Mouse (Mus musculus): Measurements from ENCODE around the gene Hadh. TPM values are rescaled to one million over a fixed set of nuclear protein-coding genes. Genes with fewer than 3 reads are reported as not detected.
A peak's percentile ranks its signal among the peaks of the same experiment; 100 is the strongest.

Gene Hadh
- total RNA-seq (2021): 100 to 1,000 TPM; 762 to 848 TPM
- long read RNA-seq, experiment 1, transcript Hadh-201 (8 exons, 1,789 nt): major isoform, 876 of 968 reads
- long read RNA-seq, experiment 1, partial matches to known transcripts: 29 of 968 reads
- long read RNA-seq, experiment 1, other reads (novel, unspliced or antisense): 63 of 968 reads
- long read RNA-seq, experiment 2, transcript Hadh-201 (8 exons, 1,789 nt): major isoform, 394 of 458 reads
- long read RNA-seq, experiment 2, partial matches to known transcripts: 16 of 458 reads
- long read RNA-seq, experiment 2, other reads (novel, unspliced or antisense): 48 of 458 reads

DNA sequence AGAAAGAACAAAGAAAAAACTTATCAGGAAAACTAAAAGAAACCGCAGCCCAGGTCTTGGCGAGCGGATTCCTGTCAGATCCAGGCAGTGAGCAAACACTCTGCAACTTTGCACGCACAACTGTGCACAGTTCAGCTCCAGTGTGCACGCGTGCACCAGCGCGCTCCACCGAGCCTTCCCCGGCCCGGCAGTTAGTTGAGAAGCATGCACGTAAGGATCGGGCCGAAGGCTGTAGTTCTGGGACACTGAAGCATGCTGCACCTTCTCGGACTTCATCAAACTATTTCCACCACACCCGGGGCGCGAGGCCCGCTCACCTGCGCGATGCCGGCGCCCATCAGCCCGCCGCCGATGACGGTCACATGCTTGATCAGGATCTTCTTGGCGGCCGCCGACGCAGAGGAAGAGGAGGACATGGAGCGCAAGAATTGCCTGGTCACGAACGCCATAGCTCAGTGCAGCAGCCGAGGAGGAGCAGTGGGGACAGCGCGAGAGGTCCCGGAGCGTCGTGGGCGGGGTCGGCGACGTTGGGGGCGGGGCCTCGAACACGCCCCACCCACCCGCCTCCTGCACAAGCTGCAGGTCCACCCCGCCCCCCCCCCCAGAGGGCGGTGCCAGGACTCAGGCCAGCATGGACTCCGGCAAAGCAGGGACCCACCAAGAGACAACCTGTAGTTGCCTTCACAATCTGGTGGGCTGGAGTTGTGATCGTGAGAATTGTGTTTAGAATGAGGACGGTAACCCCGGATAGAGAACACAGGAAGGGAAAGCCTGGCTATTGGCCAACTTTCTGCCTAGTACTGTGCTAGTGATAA, at the start of gene Hadh:
Gene Hadh, minus strand, starts transcription at position 543 of the 815 bp plus-strand sequence.
- DNase-seq: peak; percentile 88 to 89

- peak; percentile 80 to 92 for DNase-seq
These were observed 48.3 kb upstream of the Hadh start for GRCm38 (mm10) chr3:131320184-131320583.

- no peak for DNase-seq
These were observed 46.3 kb upstream of the Hadh start for GRCm38 (mm10) chr3:131318211-131318610.

DNA sequence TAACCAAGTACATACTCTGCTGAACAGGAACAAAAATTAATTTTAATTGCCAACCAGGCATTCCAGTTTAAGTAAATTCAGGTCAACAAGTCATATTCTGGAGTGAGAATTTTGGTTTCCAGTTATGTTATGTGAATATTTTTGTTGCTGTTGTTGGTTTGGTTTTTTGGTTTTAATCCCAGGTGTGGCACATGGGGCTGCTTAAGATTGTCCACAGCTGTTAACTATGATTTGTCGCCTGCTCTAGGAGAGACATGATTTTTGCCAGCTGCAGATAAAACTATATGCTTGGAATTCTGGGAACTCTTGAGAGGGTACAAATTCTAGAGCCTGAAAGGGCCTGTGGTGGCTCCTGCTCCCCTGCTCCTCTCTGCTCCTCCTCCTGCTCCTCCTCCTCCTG, 45.2 kb upstream of the Hadh start:
- no peak for DNase-seq

- no peak for DNase-seq
These were observed 44.1 kb upstream of the Hadh start for GRCm38 (mm10) chr3:131315957-131316510.

DNA sequence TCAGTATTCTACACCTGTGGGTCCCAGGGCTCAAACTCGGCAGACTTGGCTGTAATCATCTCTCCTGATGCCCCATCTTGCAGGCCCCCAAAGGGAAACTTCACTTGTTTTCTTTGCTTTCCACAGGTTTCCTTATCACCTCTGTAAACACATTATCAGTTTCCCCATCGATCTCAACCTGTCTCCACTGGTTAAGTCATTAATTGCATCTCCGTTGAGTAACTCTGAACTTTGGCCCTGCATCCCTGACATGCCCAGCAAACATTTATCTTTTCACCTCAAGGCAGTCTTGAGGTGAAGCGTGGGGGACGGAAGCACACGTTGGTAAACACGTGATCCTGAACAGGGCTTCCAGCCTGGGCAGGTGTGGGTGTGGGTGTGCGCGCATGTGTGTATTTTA, 40.4 kb upstream of the Hadh start:
- no peak for DNase-seq

DNA sequence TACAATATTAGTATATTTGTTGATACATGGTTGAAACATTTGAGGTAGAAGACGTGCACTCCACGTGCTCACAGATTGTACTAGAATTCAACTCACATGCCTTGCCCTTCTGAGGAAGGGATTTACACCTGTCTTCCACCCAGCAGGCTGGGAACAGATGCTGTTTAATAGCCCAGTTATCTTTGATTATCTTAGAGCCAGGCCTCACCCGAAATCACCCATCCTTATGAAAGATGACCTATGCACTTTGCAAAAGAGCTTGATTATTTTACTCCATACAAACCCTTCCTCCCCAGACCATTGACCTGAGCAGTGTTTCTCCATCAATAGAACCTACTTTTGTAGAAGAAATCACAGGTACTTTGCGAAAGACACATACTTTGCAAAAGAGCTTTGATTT, 38.7 kb upstream of the Hadh start:
- DNase-seq: no peak

GRCm38 (mm10) chr3:131307811-131308210, 35.9 kb upstream of the Hadh start:
- DNase-seq: no peak

DNA sequence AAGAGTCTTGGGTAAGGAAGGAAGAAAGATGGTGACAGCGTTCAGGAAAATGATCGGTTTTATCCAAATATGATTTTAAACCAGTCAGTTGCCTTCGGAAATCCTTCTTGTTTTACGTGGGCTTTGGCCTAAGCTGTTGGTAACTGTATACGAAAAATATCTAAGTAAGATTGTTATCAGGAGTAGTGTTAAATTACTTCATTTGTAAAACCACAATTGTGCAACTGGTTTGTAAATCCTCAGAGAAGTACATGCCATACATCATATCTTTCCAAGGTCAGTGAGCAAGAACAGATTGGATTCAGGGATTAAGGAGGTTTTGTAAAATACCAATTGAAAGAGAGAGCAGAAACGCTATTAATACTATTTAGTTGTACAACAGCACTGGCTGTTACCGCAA, 34.4 kb upstream of the Hadh start:
- no peak for DNase-seq

GRCm38 (mm10) chr3:131303320-131303714, 31.4 kb upstream of the Hadh start:
- DNase-seq: no peak

GRCm38 (mm10) chr3:131302452-131303319, 30.8 kb upstream of the Hadh start, which contains the start of gene Cyp2u1:
TSS of gene Cyp2u1 (minus strand) at chr3:131303227.
- peak; percentile 93 to 96 for DNase-seq

GRCm38 (mm10) chr3:131299908-131300307, 28.0 kb upstream of the Hadh start:
- peak; percentile 16 to 64 for DNase-seq

DNA sequence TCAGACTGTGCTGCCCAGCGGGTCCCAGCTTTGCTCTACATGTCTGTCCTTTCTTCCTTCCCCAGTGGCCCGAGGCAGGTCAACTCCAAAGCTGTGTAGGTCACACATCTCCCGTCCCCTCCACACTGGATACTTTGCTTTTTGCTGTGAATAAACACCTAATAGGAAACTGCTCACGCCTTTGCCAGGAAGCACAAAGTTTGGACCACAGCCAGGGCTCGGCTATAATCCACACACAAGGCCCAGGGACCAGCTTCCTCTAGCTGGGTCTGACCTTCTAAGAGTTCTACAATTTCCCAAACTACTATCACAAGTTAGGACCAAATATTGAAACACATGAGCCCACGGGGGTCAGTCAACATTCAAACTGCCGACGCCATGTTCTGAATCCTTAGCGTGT, 27.2 kb upstream of the Hadh start:
- no peak for DNase-seq

DNA sequence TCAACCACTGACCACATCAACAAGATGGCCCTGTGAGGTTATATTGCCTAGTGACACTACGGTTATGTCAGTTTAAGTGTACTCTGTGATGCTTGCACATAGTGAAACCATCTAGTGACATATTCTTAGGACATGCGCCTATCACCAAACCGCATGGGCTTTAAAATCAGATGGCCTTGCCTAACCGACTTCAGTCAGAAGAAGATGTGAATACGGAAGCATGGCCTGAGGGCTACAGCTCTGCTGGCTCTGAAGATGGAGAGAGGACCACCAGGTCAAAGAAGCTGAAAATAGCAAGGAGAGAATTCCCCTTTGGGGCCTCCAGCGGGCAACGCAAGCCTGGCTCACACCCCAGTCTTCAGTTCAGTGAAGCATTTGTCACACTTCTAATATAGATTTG, 25.0 kb upstream of the Hadh start:
- no peak for DNase-seq

DNA sequence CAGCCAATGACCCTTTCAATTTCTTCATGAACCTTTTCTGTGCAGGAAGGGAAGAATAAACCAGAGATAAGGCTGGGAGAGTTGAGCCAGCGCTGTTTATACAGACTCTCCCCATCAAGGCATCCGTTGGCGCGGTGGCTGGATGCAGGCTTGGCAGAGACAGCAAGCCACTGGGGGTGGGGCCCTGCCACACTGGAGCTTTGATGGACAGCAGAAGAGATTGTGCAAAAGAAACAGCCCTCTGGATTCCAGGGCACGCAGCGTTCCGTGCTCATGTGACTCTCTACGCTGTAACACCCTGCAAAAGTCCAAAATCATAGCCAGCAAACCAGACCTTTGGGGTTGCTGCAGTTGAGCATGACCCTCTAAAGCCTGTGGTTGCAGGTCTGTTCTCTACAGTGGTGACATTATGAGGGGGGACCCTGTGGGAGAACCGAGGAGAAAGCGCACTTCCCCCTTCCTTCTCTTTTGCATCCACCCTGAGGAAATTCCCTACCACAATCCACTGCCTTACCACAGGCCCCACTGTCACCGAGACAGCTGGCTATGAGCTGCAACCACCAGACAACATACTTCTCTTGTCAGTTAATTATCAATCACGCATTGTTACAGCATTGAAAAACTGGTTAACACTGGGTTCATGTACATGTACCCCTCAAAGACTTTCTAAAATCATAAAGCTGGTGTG, 23.8 kb upstream of the Hadh start:
- peak; percentile 57 to 62 for DNase-seq

DNA sequence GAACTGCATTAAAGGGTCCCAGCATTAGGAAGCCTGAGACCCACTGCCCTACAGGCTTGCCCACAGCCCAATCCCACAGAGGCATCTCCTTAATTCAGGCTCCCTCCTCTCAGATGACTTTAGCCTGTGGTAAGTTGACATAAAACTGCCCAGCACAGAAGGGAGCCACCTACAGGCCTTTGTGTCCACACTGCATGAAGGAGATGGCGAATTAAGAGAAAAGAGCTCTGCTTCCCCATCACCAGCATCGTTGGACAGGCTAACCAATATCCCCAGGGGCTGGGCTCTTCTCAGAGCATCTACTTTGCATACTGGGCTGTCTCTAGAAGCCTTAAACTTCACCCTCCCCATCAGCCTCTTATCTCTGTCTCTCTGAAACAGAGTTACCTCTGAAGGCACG, 22.6 kb upstream of the Hadh start:
- DNase-seq: no peak

DNA sequence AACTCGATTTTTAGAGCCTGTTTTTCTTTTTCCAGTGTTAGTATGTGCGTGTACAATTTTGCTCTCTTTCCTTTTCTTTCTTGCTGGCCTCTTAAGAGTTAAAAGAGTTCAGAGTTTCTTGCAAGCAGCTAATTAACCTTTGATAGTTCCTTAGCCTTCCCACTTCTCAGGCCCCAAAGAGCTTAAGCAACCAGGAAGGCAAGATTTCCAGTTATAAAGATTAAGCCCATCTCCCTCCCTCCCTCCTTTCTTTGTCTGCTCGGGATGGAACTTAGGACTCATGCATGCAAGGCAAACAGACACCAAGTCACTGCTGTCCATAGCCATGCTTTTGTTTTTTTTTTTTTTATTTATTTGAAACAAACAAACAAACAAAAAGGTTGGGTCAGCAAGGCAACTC, 21.1 kb upstream of the Hadh start:
- DNase-seq: no peak

- no peak for DNase-seq
These were observed 20.4 kb upstream of the Hadh start for GRCm38 (mm10) chr3:131292349-131292748.

- no peak for DNase-seq
These were observed 20.0 kb upstream of the Hadh start for GRCm38 (mm10) chr3:131291890-131292289.

GRCm38 (mm10) chr3:131274151-131274550, 2.2 kb upstream of the Hadh start:
- DNase-seq: no peak

DNA sequence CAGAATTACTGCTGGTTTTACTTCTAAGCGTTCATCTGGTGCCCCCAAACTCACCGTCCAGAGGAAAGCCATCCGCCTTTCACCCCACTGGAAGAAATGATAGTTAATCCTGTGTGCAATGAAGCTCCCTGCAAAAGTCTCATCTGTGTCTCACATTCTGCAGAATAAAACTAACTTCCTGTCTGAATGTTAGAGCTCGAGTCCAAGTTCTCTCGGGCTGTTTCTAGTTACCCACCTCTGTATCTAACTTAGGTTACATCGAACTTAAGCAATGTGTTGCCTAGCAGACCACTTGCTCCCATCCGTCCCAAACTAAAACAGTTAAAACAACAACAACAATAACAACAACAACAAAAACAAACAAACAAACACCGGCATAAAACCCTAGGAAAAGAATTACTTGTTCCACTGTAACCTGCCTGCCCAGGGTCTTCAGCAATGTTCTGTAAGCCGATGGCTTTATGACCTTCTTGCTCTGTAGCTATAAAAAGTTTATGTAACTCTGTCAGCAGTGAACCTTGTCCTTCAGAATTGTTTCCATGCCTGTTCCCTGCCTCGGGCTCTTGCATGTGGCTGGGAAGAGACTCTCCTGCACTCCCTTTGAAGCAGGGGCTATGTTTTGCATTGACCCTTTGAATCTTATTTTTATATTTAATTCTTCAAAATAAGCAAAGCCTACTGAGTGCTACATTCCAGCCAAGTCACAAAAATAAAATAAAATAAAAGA, 636 bp upstream of the Hadh start:
- DNase-seq: peak in 1 of 2 experiments; percentile 19
